Mouse (Mus musculus): ENCODE results near the gene Alms1. TPM values are rescaled to one million over a fixed set of nuclear protein-coding genes. Genes with fewer than 3 reads are reported as not detected.

The Alms1 gene
- total and polyA plus RNA-seq, 3 experiments, result 2.3 to 3.6 (median 2.8) TPM

DNA sequence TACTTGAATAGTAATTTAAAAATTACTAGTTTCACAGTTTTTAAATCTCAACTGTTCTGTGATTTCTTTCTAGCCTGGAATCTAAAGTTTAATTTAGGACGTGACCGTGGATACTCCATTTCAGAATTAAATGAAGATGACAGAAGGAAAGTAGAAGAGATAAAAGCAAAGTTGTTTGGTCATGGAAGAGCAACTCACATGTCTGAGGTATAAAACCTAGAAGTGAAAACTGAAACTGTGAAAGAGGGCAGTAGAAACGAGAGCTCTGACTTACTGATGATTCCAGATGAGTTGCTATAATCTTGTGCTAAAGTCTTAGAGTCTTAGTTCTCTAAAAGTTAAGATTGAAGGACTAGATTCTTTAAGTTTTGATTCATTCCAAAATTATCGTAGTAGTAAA, 37.2 kb downstream of the Alms1 start:
- dilution Hi-C loops (cut with MboI; ENCODE audit: extremely low pct_ligation_motif_present, extremely low pct_unique_long_range_greater_than_20kb, low sequenced_read_pairs) (no loop called here), in situ Hi-C loops (cut with MboI; ENCODE audit: low pct_ligation_motif_present, low pct_unique_long_range_greater_than_20kb, low sequenced_read_pairs) (no loop called here)
- Histone ChIP-seq H3K36me3 (replicated peaks in 1 of 2; ENCODE audit: control insufficient read depth in 1 of 2, insufficient read depth in 1 of 2, low read length in 1 of 2) (peaks cover 2 to 54% of the 10 kb centered on the region in 2 experiments), H3K4me3 (replicated peaks in 1 of 3; ENCODE audit: low read depth in 2 of 3, low read length in 2 of 3, poor library complexity in 1 of 3) (no peak overlapping the region), H3K27me3 (replicated peaks) (no peaks in the 10 kb centered on the region), H3K9ac (ENCODE audit: insufficient read depth, low read depth) (no peak overlapping the region), H3K79me2 (replicated peaks; ENCODE audit: control insufficient read depth, extremely low read depth, insufficient read depth, poor library complexity, severe bottlenecking) (no peaks in the 10 kb centered on the region), H3K9me3 (replicated peaks; ENCODE audit: low read length) (no peaks in the 10 kb centered on the region), H3K4me1 (ENCODE audit: control insufficient read depth in 1 of 2, insufficient read depth in 2 of 2) (peaks cover 0 to 13% of the 10 kb centered on the region in 2 experiments; a peak in 1 of 4 replicates), H3K4me2 (ENCODE audit: insufficient read depth, low read depth, poor library complexity, severe bottlenecking) (no peak overlapping the region), H3K27ac (ENCODE audit: insufficient read depth, low read depth) (no peak overlapping the region)
- TF ChIP-seq BHLHE40 (IDR thresholded peaks at IDR 0.05; ENCODE audit: low read depth, low read length), result peak; percentile 81
- no peak for TF ChIP-seq MXI1 (IDR thresholded peaks at IDR 0.05; ENCODE audit: low read depth, low read length)
- TF ChIP-seq UBTF (IDR thresholded peaks at IDR 0.05; ENCODE audit: low read depth, low read length), result no peak
- TF ChIP-seq IRF4 (IDR thresholded peaks at IDR 0.05; ENCODE audit: low read depth, low read length), result peak; percentile 60; the same call in 1 of the 2 replicates
- TF ChIP-seq EP300 (IDR thresholded peaks at IDR 0.05; ENCODE audit: low read length), result peak; percentile 57; the same call in 1 of the 2 replicates
- no peak for TF ChIP-seq ZC3H11A (IDR thresholded peaks at IDR 0.05; ENCODE audit: low read depth, low read length)
- no peak for TF ChIP-seq ELF1 (IDR thresholded peaks at IDR 0.05; ENCODE audit: low read depth, low read length)
- peak; percentile 3 for DNase-seq (ENCODE audit: extremely low read depth)

DNA sequence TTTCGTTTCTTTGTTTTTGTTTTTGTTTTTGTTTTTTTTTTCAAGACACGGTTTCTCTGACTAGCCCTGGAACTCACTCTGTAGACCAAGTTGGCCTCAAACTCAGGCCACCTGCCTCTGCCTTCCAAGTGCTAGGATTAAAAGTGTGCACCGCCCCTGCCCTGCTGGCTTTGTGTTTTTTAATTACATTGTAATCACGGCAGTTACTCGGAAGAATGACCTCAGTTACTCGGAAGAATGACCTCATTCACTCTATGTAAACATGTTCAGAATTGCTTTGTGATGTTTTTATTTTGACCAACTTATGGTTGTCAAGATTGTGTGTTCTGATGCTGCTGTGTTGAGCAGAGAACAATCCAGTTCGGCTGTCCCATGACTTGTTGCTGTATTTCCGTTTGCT, 45.8 kb downstream of the Alms1 start:
- Histone ChIP-seq H3K79me2 (replicated peaks; ENCODE audit: control insufficient read depth, extremely low read depth, insufficient read depth, poor library complexity, severe bottlenecking) (no peaks in the 10 kb centered on the region), H3K27ac (ENCODE audit: insufficient read depth, low read depth) (no peak overlapping the region), H3K27me3 (replicated peaks) (no peaks in the 10 kb centered on the region), H3K4me3 (replicated peaks in 1 of 3; ENCODE audit: low read depth in 2 of 3, low read length in 2 of 3, poor library complexity in 1 of 3) (no peak overlapping the region), H3K9ac (ENCODE audit: insufficient read depth, low read depth) (no peak overlapping the region), H3K4me1 (ENCODE audit: control insufficient read depth in 1 of 2, insufficient read depth in 2 of 2) (no peaks in the 10 kb centered on the region), H3K4me2 (ENCODE audit: insufficient read depth, low read depth, poor library complexity, severe bottlenecking) (no peak overlapping the region), H3K36me3 (replicated peaks in 1 of 2; ENCODE audit: control insufficient read depth in 1 of 2, insufficient read depth in 1 of 2, low read length in 1 of 2) (peaks cover 0 to 14% of the 10 kb centered on the region in 2 experiments), H3K9me3 (replicated peaks; ENCODE audit: low read length) (no peaks in the 10 kb centered on the region)
- in situ Hi-C loops (cut with MboI; ENCODE audit: low pct_ligation_motif_present, low pct_unique_long_range_greater_than_20kb, low sequenced_read_pairs) (no loop called here), dilution Hi-C loops (cut with MboI; ENCODE audit: extremely low pct_ligation_motif_present, extremely low pct_unique_long_range_greater_than_20kb, low sequenced_read_pairs) (no loop called here)
- no peak for DNase-seq (ENCODE audit: extremely low read depth)
- no peak for TF ChIP-seq POLR2AphosphoS2 (IDR thresholded peaks at IDR 0.05; ENCODE audit: low read depth, low read length)
- TF ChIP-seq KAT2A (IDR thresholded peaks at IDR 0.05; ENCODE audit: insufficient replicate concordance, low read length), result no peak
- TF ChIP-seq ETS1 (conservative IDR thresholded peaks at IDR 0.05; ENCODE audit: low read depth, low read length), result no peak
- TF ChIP-seq JUND (conservative IDR thresholded peaks at IDR 0.05; ENCODE audit: low read depth, low read length), result no peak
- no peak for TF ChIP-seq UBTF (IDR thresholded peaks at IDR 0.05; ENCODE audit: low read depth, low read length)
- no peak for TF ChIP-seq MAX (IDR thresholded peaks at IDR 0.05; ENCODE audit: low read length)
- TF ChIP-seq IRF4 (IDR thresholded peaks at IDR 0.05; ENCODE audit: low read depth, low read length), result no peak
- no peak for TF ChIP-seq TBP (conservative IDR thresholded peaks at IDR 0.05; ENCODE audit: low read depth, low read length)
- TF ChIP-seq MAFK (IDR thresholded peaks at IDR 0.05; ENCODE audit: insufficient replicate concordance, low read length), result no peak
- no peak for TF ChIP-seq POLR2A (IDR thresholded peaks at IDR 0.05; ENCODE audit: low read depth, low read length)
- TF ChIP-seq USF2 (conservative IDR thresholded peaks at IDR 0.05; ENCODE audit: low read depth, low read length), result no peak
- TF ChIP-seq MYC (IDR thresholded peaks at IDR 0.05; ENCODE audit: low read depth, low read length), result no peak
- no peak for TF ChIP-seq SIN3A (IDR thresholded peaks at IDR 0.05; ENCODE audit: low read length)
- TF ChIP-seq MXI1 (IDR thresholded peaks at IDR 0.05; ENCODE audit: low read depth, low read length), result no peak
- TF ChIP-seq GABPA (IDR thresholded peaks at IDR 0.05; ENCODE audit: insufficient replicate concordance, low read depth, low read length), result no peak
- no peak for TF ChIP-seq ZMIZ1 (IDR thresholded peaks at IDR 0.05; ENCODE audit: low read depth, low read length)
- no peak for TF ChIP-seq USF1 (IDR thresholded peaks at IDR 0.05; ENCODE audit: low read depth, low read length)

Measured in CH12.LX (cell line).